Mouse (Mus musculus): ENCODE measurements around the gene Spock1.

Spock1 gene

GRCm38 (mm10) chr13:57865029-57865428, 43.1 kb downstream of the Spock1 start:
- no peak for DNase-seq (ENCODE audit: low read depth, low spot score)

GRCm38 (mm10) chr13:57858491-57858890, 49.6 kb downstream of the Spock1 start:
- DNase-seq (ENCODE audit: low read depth, low spot score), result no peak

- no peak for DNase-seq (ENCODE audit: low read depth, low spot score)
These were observed 51.1 kb downstream of the Spock1 start for GRCm38 (mm10) chr13:57857016-57857415.

- no peak for DNase-seq (ENCODE audit: low read depth, low spot score)
These were observed 51.8 kb downstream of the Spock1 start for GRCm38 (mm10) chr13:57856311-57856853.

GRCm38 (mm10) chr13:57855766-57856165, 52.4 kb downstream of the Spock1 start:
- DNase-seq (ENCODE audit: low read depth, low spot score), result no peak

GRCm38 (mm10) chr13:57854416-57854815, 53.7 kb downstream of the Spock1 start:
- no peak for DNase-seq (ENCODE audit: low read depth, low spot score)

GRCm38 (mm10) chr13:57853621-57854020, 54.5 kb downstream of the Spock1 start:
- DNase-seq (ENCODE audit: low read depth, low spot score), result no peak

- DNase-seq (ENCODE audit: low read depth, low spot score), result no peak
These were observed 55.0 kb downstream of the Spock1 start for GRCm38 (mm10) chr13:57853156-57853555.

- no peak for DNase-seq (ENCODE audit: low read depth, low spot score)
These were observed 59.2 kb downstream of the Spock1 start for GRCm38 (mm10) chr13:57848931-57849330.

GRCm38 (mm10) chr13:57847101-57847500, 61.0 kb downstream of the Spock1 start:
- no peak for DNase-seq (ENCODE audit: low read depth, low spot score)

GRCm38 (mm10) chr13:57846468-57846867, 61.7 kb downstream of the Spock1 start:
- peak; percentile 59 for DNase-seq (ENCODE audit: low read depth, low spot score)

- DNase-seq (ENCODE audit: low read depth, low spot score), result no peak
These were observed 66.8 kb downstream of the Spock1 start for GRCm38 (mm10) chr13:57841141-57841848.

GRCm38 (mm10) chr13:57837691-57838437, 70.3 kb downstream of the Spock1 start:
- peak; percentile 87 for DNase-seq (ENCODE audit: low read depth, low spot score)

GRCm38 (mm10) chr13:57831374-57832163, 76.6 kb downstream of the Spock1 start:
- DNase-seq (ENCODE audit: low read depth, low spot score), result no peak

- no peak for DNase-seq (ENCODE audit: low read depth, low spot score)
These were observed 77.2 kb downstream of the Spock1 start for GRCm38 (mm10) chr13:57830896-57831295.

GRCm38 (mm10) chr13:57830091-57830490, 78.0 kb downstream of the Spock1 start:
- no peak for DNase-seq (ENCODE audit: low read depth, low spot score)

GRCm38 (mm10) chr13:57816276-57816675, 91.9 kb downstream of the Spock1 start:
- no peak for DNase-seq (ENCODE audit: low read depth, low spot score)

- no peak for DNase-seq (ENCODE audit: low read depth, low spot score)
These were observed 95.5 kb downstream of the Spock1 start for GRCm38 (mm10) chr13:57812643-57813042.

- no peak for DNase-seq (ENCODE audit: low read depth, low spot score)
These were observed 96.9 kb downstream of the Spock1 start for GRCm38 (mm10) chr13:57811253-57811652.

- DNase-seq (ENCODE audit: low read depth, low spot score), result no peak
These were observed 97.3 kb downstream of the Spock1 start for GRCm38 (mm10) chr13:57810816-57811215.

GRCm38 (mm10) chr13:57810083-57810482, 98.0 kb downstream of the Spock1 start:
- no peak for DNase-seq (ENCODE audit: low read depth, low spot score)

GRCm38 (mm10) chr13:57809603-57810002, 98.5 kb downstream of the Spock1 start:
- DNase-seq (ENCODE audit: low read depth, low spot score), result no peak
